Mouse (Mus musculus): ENCODE measurements around the gene Swap70. TPM values are rescaled to one million over a fixed set of nuclear protein-coding genes. Genes with fewer than 3 reads are reported as not detected.
A peak's percentile ranks its signal among the peaks of the same experiment; 100 is the strongest.

The Swap70 gene
- polyA plus RNA-seq, 2 experiments: 25.6 to 27.5 TPM

DNA sequence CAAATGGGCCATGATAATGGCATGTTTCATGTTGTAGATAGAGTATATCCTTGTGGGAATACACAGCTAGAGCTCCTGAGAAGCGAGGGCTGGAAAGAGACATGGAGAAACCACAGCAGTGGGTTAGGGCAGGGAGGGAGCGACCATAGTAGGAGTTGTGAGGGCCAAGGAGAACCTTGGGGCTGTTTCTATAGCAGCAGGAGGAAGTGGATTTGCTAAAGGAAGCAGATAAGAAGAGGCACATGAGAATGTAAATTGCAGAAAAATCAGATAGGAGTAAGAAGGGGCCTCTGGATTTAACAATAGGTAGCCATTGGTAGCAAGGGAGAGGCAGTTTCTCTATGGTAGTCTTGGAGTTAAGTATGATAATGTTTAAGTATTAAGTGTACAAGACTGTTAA is 35.5 kb downstream of the Swap70 start:
- DNase-seq (ENCODE audit: low spot score) (no peak), ATAC-seq (ENCODE audit: low FRiP score, low read depth) (no peak)
- H3K4me2 ChIP-seq (replicated peaks; ENCODE audit: low read depth, low read length, severe bottlenecking): no peak overlapping the region
- no peak for TF ChIP-seq POLR2A (IDR thresholded peaks at IDR 0.05; ENCODE audit: borderline replicate concordance, extremely low read depth, insufficient read depth, insufficient read length)
- H3K36me3 ChIP-seq (ENCODE audit: control insufficient read depth, insufficient read depth, low read length): peaks cover 13% of the 10 kb centered on the region; the same call in 1 of the 2 replicates
- 87% methylated on average over 2 of the region's 2 CpGs for WGBS
- H3K27ac ChIP-seq (replicated peaks; ENCODE audit: low read depth, low read length): no peak overlapping the region
- H3K27me3 ChIP-seq (ENCODE audit: control insufficient read depth, insufficient read depth, low read length): no peaks in the 10 kb centered on the region
- peaks cover 3% of the 10 kb centered on the region; the same call in 1 of the 2 replicates for H3K4me1 ChIP-seq (ENCODE audit: control insufficient read depth, insufficient read depth, low read length)
- no peak overlapping the region for H3K9ac ChIP-seq (ENCODE audit: low read depth, low read length, severe bottlenecking)
- H3K4me3 ChIP-seq (replicated peaks; ENCODE audit: low read length): no peak overlapping the region
- H3K9me3 ChIP-seq (ENCODE audit: control insufficient read depth, low read length): no peaks in the 10 kb centered on the region

DNA sequence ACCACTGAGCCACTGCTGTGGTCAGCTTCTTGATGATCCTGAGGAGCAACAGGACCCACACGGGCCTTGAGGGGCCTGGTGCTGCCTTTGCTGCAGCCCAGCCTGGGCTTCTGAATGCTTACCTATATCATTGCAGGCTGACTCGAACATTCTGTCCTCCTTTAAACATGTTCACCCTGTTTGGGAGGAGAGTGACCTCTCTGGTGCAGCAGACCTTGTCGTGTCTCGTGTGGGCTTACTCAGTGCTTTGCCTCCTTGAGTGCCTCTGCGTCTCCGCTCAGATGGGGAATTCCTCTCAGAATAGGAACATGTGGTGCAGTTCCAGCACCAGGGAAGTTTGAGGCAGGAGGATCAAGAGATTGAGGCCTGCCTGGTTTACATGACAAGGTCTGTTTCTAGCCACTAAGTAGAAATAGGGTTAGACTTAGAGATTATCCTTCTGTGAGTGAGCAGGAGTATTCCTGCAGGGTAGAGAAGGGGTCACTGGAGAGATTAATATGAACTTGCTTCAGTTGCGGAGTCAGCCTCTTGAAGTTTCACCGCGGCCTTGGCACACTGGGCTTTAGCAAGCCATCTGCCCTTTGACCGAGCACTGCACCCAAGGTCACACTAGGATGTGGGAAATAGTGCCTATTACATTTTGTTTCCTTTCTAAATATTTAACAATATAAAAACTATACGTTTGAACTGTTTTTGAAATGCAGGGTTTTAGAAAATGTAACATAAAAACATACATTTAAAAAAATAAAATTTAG is 36.9 kb downstream of the Swap70 start:
- no peak for TF ChIP-seq POLR2A (IDR thresholded peaks at IDR 0.05; ENCODE audit: borderline replicate concordance, extremely low read depth, insufficient read depth, insufficient read length)
- Histone ChIP-seq H3K4me2 (replicated peaks; ENCODE audit: low read depth, low read length, severe bottlenecking) (no peak overlapping the region), H3K27ac (replicated peaks; ENCODE audit: low read depth, low read length) (no peak overlapping the region), H3K27me3 (ENCODE audit: control insufficient read depth, insufficient read depth, low read length) (no peaks in the 10 kb centered on the region), H3K4me1 (ENCODE audit: control insufficient read depth, insufficient read depth, low read length) (peaks cover 3% of the 10 kb centered on the region; the same call in 1 of the 2 replicates), H3K9me3 (ENCODE audit: control insufficient read depth, low read length) (no peaks in the 10 kb centered on the region), H3K9ac (ENCODE audit: low read depth, low read length, severe bottlenecking) (no peak overlapping the region), H3K4me3 (replicated peaks; ENCODE audit: low read length) (no peak overlapping the region), H3K36me3 (ENCODE audit: control insufficient read depth, insufficient read depth, low read length) (peaks cover 10% of the 10 kb centered on the region; the same call in 1 of the 2 replicates)
- DNase-seq (ENCODE audit: low spot score) (no peak), ATAC-seq (ENCODE audit: low FRiP score, low read depth) (no peak)
- 81% methylated on average over 11 of the region's 11 CpGs for WGBS

DNA sequence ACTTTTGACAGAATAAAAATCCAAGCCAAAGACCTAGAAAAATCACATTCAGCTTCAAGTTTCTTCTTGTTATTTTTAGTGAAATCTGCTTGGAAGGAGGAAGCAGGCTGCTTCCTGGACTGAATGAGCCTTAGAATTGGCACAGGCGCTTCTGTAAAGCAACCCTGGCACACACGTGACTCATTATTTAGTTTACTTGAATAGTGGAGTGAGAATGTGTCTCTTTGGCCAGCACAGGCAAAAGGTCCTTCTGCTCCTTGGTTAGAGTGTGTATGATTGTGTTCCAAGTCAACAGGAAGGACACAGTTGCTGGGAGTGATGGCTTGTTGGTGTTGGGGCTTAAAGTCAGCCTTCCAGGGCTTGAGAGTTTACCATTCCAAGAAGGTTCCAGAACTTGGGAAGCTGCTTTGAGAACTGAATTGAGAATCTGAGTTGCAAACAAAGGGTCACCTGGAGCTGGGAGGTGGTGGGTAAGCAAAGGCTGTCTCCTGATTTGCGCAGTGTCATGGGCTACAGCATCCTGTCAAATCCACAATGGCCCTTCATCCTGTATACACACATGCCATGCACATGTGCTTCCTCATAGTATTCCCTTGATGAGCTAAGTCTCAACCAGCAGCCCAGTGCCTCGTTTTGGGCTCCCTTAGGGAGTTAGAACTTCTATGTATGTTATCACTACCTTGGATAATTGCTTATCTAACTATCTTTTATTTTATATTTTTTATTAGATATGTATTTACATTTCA is 38.6 kb downstream of the Swap70 start:
- Histone ChIP-seq H3K9ac (ENCODE audit: low read depth, low read length, severe bottlenecking) (no peak overlapping the region), H3K4me2 (replicated peaks; ENCODE audit: low read depth, low read length, severe bottlenecking) (no peak overlapping the region), H3K36me3 (ENCODE audit: control insufficient read depth, insufficient read depth, low read length) (peaks cover 8% of the 10 kb centered on the region; the same call in 1 of the 2 replicates), H3K4me3 (replicated peaks; ENCODE audit: low read length) (no peak overlapping the region), H3K27me3 (ENCODE audit: control insufficient read depth, insufficient read depth, low read length) (no peaks in the 10 kb centered on the region), H3K4me1 (ENCODE audit: control insufficient read depth, insufficient read depth, low read length) (peaks cover 3% of the 10 kb centered on the region; the same call in 1 of the 2 replicates), H3K9me3 (ENCODE audit: control insufficient read depth, low read length) (no peaks in the 10 kb centered on the region), H3K27ac (replicated peaks; ENCODE audit: low read depth, low read length) (0 out of 2 replicates have a peak overlapping the region, but pooled peaks have one; percentile 26)
- ATAC-seq (ENCODE audit: low FRiP score, low read depth) (no peak), DNase-seq (ENCODE audit: low spot score) (peak; percentile 26)
- WGBS: 71% methylated on average over 4 of the region's 4 CpGs
- TF ChIP-seq POLR2A (IDR thresholded peaks at IDR 0.05; ENCODE audit: borderline replicate concordance, extremely low read depth, insufficient read depth, insufficient read length): no peak

DNA sequence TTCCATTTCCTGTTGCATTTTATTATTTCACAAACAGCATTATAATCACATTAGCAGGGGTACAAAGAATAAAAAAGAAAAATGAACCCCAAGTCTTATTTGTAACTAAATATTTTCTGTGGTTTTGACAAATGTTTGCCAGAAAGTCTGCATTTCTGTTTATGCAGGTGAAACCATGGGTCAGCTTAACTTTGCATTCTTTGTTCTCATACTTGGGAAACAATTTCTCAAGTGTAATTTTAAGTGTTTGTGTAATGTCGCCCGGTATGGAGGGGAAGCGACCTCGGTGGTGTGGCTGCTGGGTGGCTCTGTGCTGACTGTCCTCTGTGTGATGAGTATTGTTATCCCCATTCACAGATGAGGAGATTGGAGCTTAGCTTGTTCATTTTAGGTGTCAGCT is 40.3 kb downstream of the Swap70 start:
- Histone ChIP-seq H3K4me1 (ENCODE audit: control insufficient read depth, insufficient read depth, low read length) (peaks cover 3% of the 10 kb centered on the region; the same call in 1 of the 2 replicates), H3K4me2 (replicated peaks; ENCODE audit: low read depth, low read length, severe bottlenecking) (no peak overlapping the region), H3K9ac (ENCODE audit: low read depth, low read length, severe bottlenecking) (no peak overlapping the region), H3K27me3 (ENCODE audit: control insufficient read depth, insufficient read depth, low read length) (no peaks in the 10 kb centered on the region), H3K27ac (replicated peaks; ENCODE audit: low read depth, low read length) (no peak overlapping the region), H3K4me3 (replicated peaks; ENCODE audit: low read length) (no peak overlapping the region), H3K9me3 (ENCODE audit: control insufficient read depth, low read length) (no peaks in the 10 kb centered on the region), H3K36me3 (ENCODE audit: control insufficient read depth, insufficient read depth, low read length) (peaks cover 8% of the 10 kb centered on the region; the same call in 1 of the 2 replicates)
- no peak for TF ChIP-seq POLR2A (IDR thresholded peaks at IDR 0.05; ENCODE audit: borderline replicate concordance, extremely low read depth, insufficient read depth, insufficient read length)
- ATAC-seq (ENCODE audit: low FRiP score, low read depth): no peak
- no peak for DNase-seq (ENCODE audit: low spot score)
- 79% methylated on average over 4 of the region's 4 CpGs for WGBS

DNA sequence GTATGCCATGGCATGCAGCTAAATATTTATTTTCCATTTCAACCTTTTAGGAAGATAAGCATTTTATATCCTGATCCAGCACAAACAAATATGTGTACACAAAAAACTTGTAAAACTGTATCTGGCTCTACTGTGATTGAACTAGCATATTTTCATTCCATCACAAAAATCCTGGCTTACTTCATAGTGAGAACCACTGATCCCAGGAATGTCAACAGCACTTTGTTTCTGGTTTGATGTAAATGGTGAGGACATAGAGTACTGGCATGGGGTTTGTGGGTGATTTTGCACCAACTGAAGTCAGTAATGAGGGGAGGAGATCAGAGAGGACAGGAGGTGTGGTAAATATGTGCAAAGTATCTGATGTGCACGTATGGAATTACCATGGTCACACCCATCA is 41.1 kb downstream of the Swap70 start:
- 67% methylated on average over 1 of the region's 1 CpGs for WGBS
- Histone ChIP-seq H3K4me3 (replicated peaks; ENCODE audit: low read length) (no peak overlapping the region), H3K4me1 (ENCODE audit: control insufficient read depth, insufficient read depth, low read length) (peaks cover 3% of the 10 kb centered on the region; the same call in 1 of the 2 replicates), H3K9me3 (ENCODE audit: control insufficient read depth, low read length) (no peaks in the 10 kb centered on the region), H3K9ac (ENCODE audit: low read depth, low read length, severe bottlenecking) (no peak overlapping the region), H3K4me2 (replicated peaks; ENCODE audit: low read depth, low read length, severe bottlenecking) (no peak overlapping the region), H3K27me3 (ENCODE audit: control insufficient read depth, insufficient read depth, low read length) (no peaks in the 10 kb centered on the region), H3K36me3 (ENCODE audit: control insufficient read depth, insufficient read depth, low read length) (peaks cover 10% of the 10 kb centered on the region; the same call in 1 of the 2 replicates), H3K27ac (replicated peaks; ENCODE audit: low read depth, low read length) (no peak overlapping the region)
- DNase-seq (ENCODE audit: low spot score) (no peak), ATAC-seq (ENCODE audit: low FRiP score, low read depth) (no peak)
- TF ChIP-seq POLR2A (IDR thresholded peaks at IDR 0.05; ENCODE audit: borderline replicate concordance, extremely low read depth, insufficient read depth, insufficient read length): no peak

Measured in limb, embryonic 14.5 days (tissue).